Mouse (Mus musculus) brown adipose tissue, adult 24 weeks (tissue): ENCODE measurements around the gene E130311K13Rik. TPM values are rescaled to one million over a fixed set of nuclear protein-coding genes. Genes with fewer than 3 reads are reported as not detected.

Experiments used
- H3K27ac ChIP-seq: fragments of 200-500 bp; replicated peaks from 2 replicates; pipeline ENCODE4 v1.5.1; 2012; ENCODE audit warnings: low read depth, mild to moderate bottlenecking, low read length
- H3K4me1 ChIP-seq: fragments of 200-500 bp; 2 replicates; pipeline ENCODE4 v1.6.1; 2012; ENCODE audit warnings: low read length, mixed read lengths; ENCODE audit not compliant: control insufficient read depth, insufficient read depth, insufficient read length
- H3K4me3 ChIP-seq: fragments of 200-500 bp; 2 replicates; pipeline ENCODE4 v1.5.1; 2012; ENCODE audit warnings: low read depth, mild to moderate bottlenecking, low read length, moderate library complexity; ENCODE audit not compliant: insufficient read depth
- polyA plus RNA-seq: library from polyadenylated mRNA; stranded (reverse); fragments of >200 nt; gene quantifications from 2 replicates; pipeline ENCODE4 v1.2.4, GENCODE M21; 2012; ENCODE audit not compliant: missing spikeins, insufficient read depth, insufficient read length

Gene E130311K13Rik
- polyA plus RNA-seq, result 13.0 and 13.4 TPM in 2 replicates

DNA sequence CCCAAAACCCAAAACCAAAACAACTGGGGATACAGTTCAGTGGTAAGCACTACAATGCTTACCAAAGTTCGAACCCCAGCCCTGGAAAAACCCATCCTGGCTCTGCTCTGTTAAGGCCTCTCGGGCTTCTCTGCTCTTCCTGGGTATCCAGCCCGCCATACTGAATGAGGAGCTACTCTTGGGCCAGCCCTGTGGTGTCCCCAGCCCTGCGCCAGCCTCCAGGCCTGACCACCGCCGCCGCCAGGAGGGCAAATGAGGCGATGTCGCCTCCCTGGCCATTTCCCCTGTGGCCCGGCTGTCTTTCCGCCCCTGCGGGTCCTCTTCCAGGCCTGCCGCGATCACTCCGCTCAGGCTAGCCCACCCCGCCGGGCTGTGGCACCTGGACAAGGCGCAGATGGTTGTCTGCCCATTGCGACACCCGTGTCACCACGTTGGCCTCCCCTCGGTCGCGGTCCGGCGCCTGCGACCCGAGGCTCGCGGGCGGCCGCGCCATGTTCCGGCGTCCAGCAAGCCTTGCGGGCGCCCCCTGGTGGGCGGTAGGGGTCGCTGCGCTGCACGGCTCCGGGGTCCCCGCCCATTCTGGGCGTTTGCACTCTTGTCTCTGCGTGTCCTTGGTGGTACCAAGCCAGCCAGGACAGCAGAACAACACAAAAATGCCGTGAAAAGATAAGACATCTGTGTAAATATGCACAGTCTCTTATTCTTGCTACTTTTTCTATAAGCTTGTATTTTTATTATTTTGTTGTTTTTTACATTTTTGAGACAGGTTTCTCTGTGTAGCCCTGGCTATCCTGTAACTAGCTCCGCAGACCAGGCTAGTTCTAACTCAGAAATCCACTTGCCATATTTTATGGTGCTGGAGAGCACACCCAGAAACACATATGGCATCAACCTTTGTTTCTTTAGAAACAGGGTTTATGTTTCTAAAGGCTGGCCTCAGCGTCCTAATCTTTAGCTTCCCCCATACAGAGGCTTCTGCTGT is at the start of gene E130311K13Rik:
Gene E130311K13Rik (minus strand): TSS at position 595 of the 982 bp plus-strand sequence.
- Histone ChIP-seq H3K27ac (peak within 1 kb of the TSS; percentile 94), H3K4me3 (peak within 1 kb of the TSS; percentile 93), H3K4me1 (peaks cover 2% of the 10 kb centered on the region; the same call in 1 of the 2 replicates)

DNA sequence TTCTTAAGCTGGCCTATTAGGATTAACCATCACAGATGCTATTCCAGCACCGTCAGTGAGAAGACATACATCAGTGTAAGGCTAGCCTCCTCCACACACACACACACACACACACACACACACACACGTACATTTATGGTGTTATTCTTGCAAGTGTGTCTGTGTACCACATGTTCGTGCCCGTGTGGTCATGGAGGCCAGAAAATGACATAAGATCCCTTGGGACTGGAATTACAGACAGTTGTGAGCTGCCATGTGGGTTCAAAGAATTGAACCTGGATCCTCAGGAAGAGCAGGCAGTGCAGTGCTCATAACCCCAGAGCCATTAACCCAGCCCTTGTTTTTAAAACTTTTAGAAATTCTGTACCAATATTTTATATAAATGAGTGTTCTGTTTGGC is 48.6 kb upstream of the E130311K13Rik start:
- Histone ChIP-seq H3K4me3 (peak overlapping the region; percentile 19; the same call in 1 of the 2 replicates), H3K4me1 (peaks cover 6% of the 10 kb centered on the region), H3K27ac (peak overlapping the region; percentile 24; the same call in 1 of the 2 replicates)

DNA sequence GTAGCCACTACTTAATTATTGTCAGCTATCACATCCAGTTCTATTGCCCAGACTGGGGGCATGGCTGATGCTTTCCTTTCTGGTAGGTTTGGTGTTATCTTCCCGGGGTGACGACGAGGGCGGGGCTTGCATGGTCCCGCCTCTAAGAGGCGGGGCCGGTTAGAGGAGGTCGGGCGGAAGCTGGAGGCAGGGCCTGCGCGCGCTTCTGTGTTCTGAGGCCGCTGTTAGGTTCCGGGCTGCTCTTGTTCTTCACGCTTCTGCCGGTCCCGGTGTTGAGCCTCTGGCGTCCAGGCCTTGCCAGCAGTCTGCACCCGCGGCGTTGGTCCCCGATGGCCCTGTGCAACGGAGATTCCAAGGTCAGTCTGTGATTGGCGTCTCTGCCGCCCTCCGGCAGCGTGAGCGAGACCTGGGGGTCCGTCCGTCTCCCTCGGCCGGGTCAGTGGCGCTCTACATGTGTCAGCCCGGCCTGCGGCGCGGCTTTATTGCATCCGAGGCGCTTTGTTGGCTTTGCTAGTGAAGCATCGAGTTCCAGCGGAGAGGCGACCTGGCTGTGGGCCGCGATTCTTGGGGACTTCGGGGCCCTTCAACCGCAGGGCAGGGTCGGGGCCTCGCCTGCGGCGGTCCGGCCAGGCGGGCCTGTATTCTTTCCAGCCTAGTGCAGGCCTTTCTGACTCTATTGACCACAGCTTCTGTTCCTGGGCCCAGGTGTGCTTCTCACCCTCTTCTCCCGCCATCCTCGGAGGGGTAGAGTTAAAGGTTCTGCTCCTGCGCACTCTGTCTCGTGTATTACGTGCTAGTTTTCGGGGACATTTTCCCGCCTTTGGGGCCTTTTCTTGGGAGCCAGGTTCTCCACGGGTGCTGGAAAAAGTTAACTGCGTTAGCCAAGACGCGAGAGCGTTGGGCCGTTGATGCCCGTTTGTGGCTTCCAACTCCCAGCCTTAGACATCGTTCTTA is 47.0 kb upstream of the E130311K13Rik start, which contains the start of gene Gmps:
Gene Gmps (plus strand): TSS at position 152 of the 954 bp plus-strand sequence.
- Histone ChIP-seq H3K4me1 (peaks cover 6% of the 10 kb centered on the region), H3K4me3 (peak within 1 kb of the TSS; percentile 93), H3K27ac (peak within 1 kb of the TSS; percentile 72)

DNA sequence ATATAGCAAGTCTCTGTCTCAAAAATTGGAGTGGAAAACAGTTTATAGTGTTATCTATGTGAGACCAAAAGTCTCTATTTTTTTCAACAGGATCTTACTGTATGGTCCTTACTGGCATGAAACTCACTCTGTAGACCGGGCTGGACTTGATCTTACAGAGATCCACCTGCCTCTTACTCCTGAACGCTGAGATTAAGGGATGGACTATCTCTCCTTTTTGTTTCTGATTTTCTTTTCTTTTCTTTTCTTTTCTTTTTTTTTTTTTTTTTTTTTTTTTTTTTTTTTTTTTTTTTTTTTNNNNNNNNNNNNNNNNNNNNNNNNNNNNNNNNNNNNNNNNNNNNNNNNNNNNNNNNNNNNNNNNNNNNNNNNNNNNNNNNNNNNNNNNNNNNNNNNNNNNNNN is 36.7 kb upstream of the E130311K13Rik start:
- Histone ChIP-seq H3K27ac (no peak overlapping the region), H3K4me3 (no peak overlapping the region), H3K4me1 (peaks cover 2% of the 10 kb centered on the region; the same call in 1 of the 2 replicates)

DNA sequence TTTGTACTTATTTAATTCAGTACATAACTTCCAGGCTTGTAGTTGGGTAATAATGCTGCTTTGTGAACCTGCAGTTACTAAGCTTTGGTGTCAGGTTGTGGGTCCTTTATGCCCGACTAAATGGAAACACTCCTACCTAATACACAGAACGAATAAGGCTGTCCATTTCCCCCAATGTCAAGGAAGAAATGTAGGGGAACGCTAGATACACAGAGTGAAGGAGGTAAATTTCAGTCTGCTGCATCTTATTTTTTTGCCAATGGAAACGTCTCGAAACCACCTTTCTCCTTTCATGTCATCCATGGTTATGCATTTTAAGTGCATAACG is 35.6 kb upstream of the E130311K13Rik start:
- H3K27ac ChIP-seq, result 0 out of 2 replicates have a peak overlapping the region, but pooled peaks have one; percentile 32
- peak overlapping the region; percentile 77 for H3K4me3 ChIP-seq
- H3K4me1 ChIP-seq, result peaks cover 2% of the 10 kb centered on the region; the same call in 1 of the 2 replicates

DNA sequence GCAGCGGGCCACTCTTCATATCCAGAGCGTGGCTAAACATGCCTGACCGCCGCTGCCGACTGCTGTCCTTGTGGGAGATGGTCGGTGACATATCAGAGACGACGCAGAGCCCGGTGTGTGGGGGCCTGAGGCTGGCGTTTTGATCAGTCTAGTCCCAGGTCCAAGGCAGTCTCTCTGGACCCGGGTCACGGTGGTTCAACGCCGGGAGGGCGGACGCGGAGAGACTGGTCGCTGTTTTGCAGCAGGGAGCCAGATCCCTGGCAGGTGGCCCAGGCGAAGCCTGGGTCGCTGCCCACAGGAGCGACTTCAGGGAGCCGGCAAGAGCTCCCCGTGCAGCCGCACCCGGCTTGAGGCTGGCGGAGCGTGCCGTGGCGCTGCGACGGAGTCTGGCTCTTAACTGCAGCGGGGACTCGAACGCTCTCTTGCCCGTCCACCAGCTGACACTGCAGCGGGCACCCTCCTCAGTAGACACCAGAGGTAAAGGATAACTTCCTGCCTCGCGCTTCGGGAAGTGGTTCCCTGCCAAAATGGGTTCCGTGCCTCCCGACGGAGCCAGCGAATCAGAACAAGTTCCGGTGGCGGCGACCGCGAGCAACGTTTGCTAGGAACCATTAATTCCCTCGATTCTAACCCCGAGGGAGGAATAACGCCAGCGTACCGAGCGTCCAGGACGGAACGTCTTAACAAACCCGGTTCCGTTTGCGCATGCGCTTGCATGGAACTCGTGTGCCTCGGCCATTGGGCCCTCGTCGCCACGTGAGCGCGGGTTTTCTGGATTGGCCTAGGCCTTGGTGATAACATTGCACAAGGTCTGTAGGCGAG is 35.0 kb upstream of the E130311K13Rik start, which contains the start of gene Slc33a1:
Gene Slc33a1 (minus strand): TSS at position 669 of the 822 bp plus-strand sequence.
- H3K4me1 ChIP-seq, result peaks cover 2% of the 10 kb centered on the region; the same call in 1 of the 2 replicates
- peak within 1 kb of the TSS; percentile 77 for H3K4me3 ChIP-seq
- peak within 1 kb of the TSS; percentile 83 for H3K27ac ChIP-seq

DNA sequence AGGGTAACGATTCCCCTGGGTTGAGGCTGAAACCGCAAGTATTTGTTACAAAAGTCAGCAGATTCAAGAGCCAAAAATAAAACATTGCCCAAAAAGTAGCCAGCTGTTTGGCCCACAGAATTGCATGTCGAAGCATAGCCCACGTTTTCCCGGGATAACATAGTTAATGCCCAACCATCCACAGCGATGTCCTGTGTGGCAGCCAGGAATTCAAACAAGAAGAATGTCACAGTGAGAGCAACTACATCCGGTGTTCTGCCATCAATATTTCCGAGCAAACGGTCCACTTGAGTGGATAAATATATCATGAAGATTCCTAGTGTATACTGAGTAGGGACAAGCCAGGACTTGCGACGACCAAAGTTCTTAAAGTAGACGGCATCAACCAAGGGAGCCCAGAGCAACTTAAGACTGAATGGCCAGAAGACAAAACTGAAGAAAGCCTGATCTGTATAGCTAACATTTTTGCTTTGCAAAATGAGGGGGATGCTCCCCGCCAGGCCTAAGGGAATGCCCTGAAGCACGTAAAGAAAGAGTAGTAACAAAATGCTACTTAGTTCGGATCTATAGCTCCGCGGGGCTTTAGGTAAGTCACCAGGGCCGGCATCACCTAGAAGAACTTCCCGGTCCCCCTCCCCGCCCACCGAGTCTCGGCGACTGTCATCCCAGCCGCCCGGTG is 34.3 kb upstream of the E130311K13Rik start:
- H3K27ac ChIP-seq, result peak overlapping the region; percentile 83
- peak overlapping the region; percentile 77 for H3K4me3 ChIP-seq
- peaks cover 2% of the 10 kb centered on the region; the same call in 1 of the 2 replicates for H3K4me1 ChIP-seq

DNA sequence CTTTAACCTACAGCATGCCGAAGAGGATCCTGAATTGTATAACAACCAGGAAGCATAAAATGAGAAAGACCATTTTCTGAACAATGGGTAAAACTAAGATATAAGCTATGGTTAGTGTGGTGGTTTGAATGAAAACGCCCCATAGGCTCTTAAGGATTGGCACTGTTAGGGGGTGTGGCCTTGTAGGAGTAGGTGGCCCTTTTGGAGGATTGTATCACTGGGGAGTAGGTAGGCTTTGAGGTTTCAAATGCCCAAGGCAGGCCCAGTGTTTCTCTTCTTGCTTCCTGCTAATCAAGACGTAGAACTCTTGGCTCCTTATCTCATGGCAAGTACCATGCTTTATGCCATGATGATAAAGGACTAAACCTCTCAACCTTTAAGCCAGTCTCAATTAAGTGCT is 20.6 kb upstream of the E130311K13Rik start:
- no peak overlapping the region for H3K4me3 ChIP-seq
- no peaks in the 10 kb centered on the region for H3K4me1 ChIP-seq
- H3K27ac ChIP-seq, result no peak overlapping the region

DNA sequence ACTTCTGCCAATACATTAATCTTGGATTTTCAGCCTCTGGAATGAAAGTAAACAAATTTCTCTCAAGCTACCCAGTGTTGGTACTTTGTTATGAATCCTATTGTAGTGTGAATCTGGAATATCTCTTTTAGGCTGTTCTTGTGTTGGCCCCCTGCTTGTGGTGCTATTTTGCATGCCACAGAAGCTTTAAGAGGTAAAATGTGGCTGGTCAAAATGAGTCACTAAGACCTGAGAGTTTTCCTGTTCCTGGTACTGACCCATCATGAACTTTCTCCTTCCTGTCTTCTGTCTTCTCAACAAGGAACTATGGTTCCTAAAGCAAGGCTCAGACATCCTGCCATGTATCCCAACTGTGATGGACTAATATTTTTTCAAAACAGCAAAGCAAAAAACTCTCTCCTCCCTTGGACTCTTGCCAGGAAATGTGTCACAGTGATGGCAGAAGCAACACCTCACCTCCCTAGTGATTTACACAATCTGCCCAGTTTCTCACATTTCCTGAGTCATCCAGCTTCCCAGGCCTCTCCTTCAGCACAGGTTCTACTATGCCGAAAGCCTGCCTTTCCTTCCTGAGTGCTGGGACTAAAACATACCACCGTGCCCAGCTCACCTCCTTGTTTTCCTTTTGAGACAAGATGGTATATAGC is 12.1 kb upstream of the E130311K13Rik start:
- Histone ChIP-seq H3K4me1 (no peaks in the 10 kb centered on the region), H3K4me3 (no peak overlapping the region), H3K27ac (no peak overlapping the region)

DNA sequence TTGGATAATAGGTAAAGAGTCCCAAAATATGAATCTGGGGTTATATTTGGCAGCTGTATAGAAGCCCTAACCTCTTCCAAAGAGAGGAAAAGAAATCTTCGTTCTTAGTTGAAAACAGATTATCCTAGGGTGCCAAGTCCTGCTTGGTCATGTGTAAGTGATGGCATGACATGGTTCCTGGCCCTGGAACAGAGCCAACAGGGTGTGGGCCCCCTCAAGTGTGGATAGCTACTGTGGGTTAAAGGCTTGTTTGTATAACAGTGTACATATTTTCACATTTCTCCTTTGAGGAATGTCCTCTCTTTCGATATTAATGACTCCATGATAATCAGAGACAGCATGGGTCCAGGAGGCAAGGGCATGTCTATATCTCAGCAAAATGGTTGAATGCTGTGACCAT is 9.7 kb upstream of the E130311K13Rik start:
- H3K27ac ChIP-seq, result no peak overlapping the region
- no peaks in the 10 kb centered on the region for H3K4me1 ChIP-seq
- H3K4me3 ChIP-seq, result no peak overlapping the region

DNA sequence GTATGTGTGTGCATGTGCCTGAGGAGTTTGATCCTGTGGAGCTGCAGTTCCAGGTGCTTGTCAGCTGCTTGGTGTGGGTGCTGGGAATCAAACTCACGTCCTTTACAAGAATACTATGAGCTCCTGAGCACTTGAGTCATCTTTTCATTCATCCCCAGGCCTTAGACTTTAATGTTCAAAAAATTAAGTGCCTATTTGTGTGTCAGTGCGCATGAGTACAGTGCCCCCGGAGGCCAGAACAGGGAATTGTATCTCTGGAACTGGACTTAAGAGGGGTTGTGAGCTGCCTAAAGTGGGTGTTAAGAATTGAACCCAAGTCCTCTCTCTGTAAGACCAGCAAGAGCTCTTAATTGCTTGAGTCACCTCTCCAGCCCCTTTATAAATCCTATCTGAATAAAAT is 9.6 kb downstream of the E130311K13Rik start:
- Histone ChIP-seq H3K27ac (no peak overlapping the region), H3K4me3 (no peak overlapping the region), H3K4me1 (no peaks in the 10 kb centered on the region)

DNA sequence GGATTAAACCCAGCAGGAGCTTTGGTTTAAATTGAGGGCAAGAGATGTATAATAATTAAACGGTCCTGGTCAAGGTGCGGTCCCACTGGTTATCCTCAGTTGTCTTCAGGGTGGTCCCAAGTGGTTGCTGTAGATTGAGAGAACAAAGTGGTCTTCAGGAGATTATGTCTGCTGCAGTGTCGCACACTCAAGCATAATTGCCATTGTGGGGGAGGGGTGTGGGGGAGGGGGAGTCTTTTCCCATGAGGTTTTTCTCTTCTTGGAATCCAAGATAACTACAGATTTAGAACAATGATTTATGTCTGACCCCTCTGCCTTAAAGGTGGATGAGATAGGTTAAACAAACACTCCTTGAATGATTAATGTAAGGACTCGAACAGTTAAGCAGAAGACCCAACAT is 19.0 kb downstream of the E130311K13Rik start:
- H3K27ac ChIP-seq, result no peak overlapping the region
- H3K4me1 ChIP-seq, result no peaks in the 10 kb centered on the region
- H3K4me3 ChIP-seq, result no peak overlapping the region

DNA sequence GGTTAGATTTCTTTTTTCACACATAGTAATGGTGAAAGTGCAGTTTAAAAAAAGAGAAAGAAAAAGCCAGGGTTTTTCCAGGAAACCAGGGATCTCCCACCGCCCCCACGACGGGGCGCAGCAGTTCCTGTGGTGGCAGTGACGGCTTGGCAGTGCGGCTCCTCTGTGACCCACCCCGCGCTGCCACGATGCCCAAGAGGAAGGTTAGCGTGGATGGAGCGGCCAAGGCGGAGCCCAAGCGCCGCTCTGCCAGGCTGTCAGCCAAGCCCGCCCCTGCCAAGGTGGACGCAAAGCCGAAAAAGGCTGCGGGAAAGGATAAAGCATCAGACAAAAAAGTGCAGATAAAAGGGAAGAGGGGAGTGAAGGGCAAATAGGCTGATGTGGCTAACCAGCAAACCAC is 24.0 kb downstream of the E130311K13Rik start:
- H3K4me3 ChIP-seq, result no peak overlapping the region
- no peak overlapping the region for H3K27ac ChIP-seq
- no peaks in the 10 kb centered on the region for H3K4me1 ChIP-seq
